Mouse (Mus musculus): ENCODE data around the gene Nmnat3. TPM values are rescaled to one million over a fixed set of nuclear protein-coding genes. Genes with fewer than 3 reads are reported as not detected.

The Nmnat3 gene
- total RNA-seq, 2 experiments from 2014 or later = 77.1 to 81.5 TPM

DNA sequence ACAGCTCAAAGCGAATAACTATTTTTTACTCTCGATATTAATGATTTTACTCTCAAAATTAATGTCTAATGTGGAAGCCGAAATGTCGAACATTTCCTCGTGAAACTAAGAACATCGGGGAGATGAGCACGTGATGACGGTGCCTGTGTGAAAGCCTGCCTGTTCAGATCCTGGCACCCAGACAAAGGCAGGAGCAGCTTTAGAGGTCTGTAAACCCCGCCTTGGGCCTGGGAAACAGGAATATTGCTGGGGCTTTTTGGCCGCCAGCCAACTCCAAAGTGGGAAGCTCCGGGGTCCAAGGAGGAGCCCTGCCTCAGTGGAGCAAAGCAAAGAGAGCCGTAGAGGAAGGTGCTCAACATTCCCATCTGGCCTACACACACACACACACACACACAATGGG is 120.5 kb downstream of the Nmnat3 start:
- no peak for ATAC-seq (replicated peaks; ENCODE audit: low FRiP score, poor library complexity, severe bottlenecking)

DNA sequence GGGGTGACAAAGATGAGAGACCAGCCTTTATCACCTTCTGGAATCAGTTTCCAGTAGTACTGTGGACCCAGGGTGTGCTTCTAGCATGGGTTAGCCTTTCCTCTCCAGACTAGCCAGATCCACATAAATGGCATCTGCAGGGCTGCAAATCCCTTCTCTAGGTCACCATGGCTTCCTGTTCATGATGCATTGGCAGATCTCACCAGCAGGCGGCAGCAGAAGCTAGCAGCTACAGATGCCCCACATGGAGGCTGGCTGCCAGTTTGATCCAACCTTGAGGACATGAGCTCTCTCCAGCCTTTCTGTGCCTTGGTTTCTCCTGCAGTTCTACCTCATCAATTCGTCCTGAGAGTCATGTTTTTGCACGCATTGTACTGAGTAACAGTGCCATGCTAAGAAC is 121.9 kb downstream of the Nmnat3 start:
- peak; percentile 67; the same call in 1 of the 2 replicates for ATAC-seq (replicated peaks; ENCODE audit: low FRiP score, poor library complexity, severe bottlenecking)

DNA sequence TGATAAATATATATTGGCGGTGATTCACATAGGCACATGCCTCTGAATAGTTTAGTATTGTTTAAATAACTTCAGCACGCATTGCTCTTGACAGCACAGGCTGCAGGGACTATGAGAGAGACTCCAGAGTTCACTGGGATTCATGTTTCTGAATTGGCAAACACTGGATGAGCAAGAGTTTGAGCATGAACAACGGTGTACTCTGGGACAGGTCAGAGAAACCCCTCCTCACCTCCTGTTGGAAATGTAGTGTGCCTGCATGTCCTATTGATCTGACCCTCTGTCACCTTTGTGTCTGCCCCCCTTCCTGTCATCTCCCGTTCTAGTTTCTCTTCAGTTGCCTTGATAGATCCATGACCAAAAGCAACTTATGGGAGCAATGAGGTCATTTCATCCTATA is 128.2 kb downstream of the Nmnat3 start:
- no peak for ATAC-seq (replicated peaks; ENCODE audit: low FRiP score, poor library complexity, severe bottlenecking)

DNA sequence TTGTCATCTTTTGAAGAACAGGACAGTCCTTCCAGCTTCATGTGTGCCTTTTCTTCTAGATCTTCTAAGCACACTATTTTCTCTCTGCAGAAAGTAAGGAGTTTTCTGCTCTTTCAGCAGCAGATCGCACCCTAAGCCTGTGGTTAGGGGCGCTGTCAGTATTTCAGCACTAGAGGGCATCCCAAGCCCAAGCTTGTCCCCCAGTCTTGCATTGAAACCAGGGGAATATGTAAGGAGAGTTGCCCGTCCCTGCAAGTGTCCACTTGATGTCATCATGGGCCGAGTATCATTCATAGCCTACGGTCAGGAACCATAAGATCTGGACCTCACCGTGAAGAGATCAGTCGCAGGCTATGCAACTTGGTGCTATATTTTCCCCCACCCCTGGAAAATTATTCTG is 130.7 kb downstream of the Nmnat3 start:
- no peak for ATAC-seq (replicated peaks; ENCODE audit: low FRiP score, poor library complexity, severe bottlenecking)

DNA sequence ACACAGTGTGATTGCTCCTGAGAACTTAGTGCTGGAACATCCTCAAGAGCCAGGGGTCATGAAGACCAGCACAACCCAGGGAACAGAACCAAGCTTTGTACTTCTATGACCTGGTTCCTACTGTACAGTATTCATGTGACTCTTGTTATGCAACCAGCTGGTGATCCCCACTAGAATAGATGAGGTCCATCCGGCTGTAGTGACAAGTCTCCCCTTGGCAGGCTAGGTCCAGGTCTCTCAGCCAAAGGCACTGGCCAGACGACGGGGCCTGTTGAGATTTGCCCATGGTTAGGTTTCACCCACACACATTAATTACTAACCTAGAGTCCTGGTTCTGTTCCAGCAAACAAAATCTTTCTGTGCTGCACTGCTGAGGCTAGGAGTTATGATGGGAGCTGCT is 131.1 kb downstream of the Nmnat3 start:
- no peak for ATAC-seq (replicated peaks; ENCODE audit: low FRiP score, poor library complexity, severe bottlenecking)

DNA sequence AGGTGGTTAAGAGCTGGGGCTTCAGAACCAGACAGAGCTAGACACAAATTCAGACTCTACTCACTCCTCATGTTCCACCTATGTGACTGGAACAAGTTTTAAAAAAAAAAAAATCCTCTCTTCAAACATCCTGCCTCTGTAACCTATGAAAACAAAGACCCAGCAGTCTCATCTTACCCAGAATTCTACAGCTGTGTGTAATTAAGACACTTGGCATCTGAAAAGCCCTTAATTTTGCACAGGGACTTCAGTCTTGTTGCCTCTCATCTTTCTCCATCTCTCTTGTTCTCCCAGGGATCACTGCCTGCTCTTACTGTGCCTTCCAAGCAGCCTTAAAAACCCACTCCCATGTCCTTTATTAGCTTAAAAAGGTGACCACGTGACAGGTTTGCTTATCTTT is 133.4 kb downstream of the Nmnat3 start:
- ATAC-seq (replicated peaks; ENCODE audit: low FRiP score, poor library complexity, severe bottlenecking) = no peak

DNA sequence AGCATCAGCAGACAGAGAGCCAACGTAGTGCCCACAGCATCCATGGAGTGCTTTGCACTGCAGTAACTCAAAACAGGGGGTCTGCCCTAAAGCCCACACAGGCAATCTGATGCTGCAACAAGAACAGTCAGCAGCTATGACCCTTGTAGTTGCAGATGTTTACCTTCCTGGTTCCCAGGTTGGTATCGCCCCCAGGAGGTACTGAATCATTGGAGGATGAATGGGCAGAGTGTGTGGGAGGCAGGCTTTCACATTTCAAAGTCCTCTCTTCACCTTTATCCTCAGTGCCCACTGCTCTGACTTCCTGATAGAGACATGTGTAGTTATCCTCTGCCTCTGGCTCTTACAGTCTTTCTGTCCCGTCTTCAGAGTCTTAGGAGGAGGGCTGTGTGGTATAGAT is 134.7 kb downstream of the Nmnat3 start:
- ATAC-seq (replicated peaks; ENCODE audit: low FRiP score, poor library complexity, severe bottlenecking) = no peak

DNA sequence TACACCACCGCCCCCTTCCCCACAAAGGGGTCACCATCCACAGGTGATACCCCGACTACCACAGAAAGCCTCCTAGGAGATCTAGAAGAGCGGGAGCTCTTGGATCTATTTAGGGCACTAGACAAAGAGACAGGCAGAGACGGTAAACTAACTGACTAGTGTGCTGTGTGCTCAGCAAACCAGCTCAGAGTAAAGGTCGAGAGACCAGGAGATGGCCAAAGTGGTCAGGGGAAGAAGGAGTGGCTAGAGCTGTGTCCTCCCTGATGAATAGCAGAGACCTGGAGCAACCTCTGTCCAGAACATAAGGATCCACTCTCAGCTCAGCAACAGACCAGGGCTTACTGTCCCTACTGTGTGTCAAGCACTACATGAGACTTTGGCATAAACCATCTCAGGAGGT is 135.4 kb downstream of the Nmnat3 start, which contains the start of gene Rbp1:
Gene Rbp1, plus strand, starts transcription at position 306 of the 400 bp plus-strand sequence.
- ATAC-seq (replicated peaks; ENCODE audit: low FRiP score, poor library complexity, severe bottlenecking) = no peak

DNA sequence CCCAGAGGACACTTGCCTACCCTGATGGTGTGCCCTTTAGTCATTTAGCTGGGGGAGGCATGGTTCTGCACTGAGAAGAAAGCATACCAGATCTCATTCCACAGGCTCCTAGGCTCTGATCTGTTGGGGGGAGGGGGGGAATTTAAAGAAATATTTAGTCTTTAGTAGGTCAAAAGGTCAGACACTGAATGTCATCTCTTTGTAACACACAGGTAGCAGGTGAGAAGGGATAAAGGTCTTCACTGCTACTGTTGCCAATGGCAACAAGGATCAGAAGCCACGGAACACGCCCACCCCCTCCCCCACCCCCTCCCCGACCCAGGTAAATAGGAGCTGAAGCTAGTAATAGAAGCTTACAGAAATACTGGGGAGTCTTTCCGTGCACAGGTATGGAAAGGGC is 136.5 kb downstream of the Nmnat3 start:
- no peak for ATAC-seq (replicated peaks; ENCODE audit: low FRiP score, poor library complexity, severe bottlenecking)

DNA sequence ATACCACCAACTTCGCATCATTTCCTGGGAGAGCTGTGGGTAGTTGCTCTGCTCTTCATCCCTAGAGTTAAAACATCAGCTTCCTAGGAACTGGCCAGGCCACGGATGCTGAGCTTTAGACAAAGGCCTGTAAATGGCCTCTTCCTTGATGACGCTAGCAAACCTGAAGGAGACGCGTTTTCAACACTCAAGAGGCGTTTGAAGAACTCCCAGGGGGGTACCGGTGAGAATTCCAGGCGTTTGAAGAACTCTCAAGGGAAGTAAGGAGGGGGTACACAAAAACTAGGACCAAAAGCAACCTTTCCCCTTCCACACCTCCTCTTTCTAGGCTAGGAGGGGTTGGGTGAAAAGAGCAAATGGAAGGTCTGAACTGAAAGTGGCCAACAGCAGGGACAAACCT is 137.1 kb downstream of the Nmnat3 start:
- ATAC-seq (replicated peaks; ENCODE audit: low FRiP score, poor library complexity, severe bottlenecking) = no peak

DNA sequence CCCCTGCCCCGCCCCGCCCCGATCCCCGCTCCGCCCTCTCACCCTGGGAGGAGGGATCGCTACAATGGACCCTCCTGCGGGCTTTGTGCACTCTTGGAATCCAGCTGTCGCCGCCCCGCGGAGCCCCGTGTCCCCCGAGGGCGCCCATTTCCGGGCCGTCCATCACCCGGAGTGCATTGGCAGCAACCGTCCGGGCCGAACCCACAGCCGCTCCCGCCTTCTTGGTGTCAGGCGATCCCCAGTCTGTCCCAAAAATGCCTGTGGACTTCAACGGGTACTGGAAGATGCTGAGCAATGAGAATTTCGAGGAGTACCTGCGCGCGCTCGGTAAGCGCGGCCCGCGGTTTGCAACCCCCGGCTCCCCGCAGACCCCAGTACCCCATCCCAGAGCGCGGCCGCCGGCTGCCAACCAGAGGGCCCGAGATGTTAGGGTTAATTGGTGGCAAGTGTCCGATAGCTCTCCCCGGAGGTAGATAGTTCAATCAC is 137.5 kb downstream of the Nmnat3 start:
- ATAC-seq (replicated peaks; ENCODE audit: low FRiP score, poor library complexity, severe bottlenecking) = no peak

DNA sequence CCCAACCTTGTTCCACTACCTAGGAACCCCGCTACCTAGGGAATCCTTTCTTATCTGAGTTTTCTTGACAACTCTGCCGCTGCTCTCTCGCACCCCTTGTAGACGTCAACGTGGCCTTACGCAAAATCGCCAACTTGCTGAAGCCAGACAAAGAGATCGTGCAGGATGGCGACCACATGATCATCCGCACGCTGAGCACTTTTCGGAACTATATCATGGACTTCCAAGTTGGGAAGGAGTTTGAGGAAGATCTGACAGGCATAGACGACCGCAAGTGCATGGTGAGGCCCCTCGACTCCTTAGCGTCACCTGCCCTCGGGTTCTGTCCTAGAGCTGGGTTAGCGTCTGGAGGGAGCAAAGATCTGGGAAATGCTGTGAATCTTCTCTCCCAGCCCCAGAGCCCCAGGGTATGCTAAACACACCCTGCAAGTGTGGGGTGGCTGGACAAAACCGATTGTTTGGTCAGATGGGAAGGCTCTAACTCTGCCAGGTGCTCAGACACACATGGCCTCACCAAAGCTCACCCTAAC is 138.2 kb downstream of the Nmnat3 start:
- no peak for ATAC-seq (replicated peaks; ENCODE audit: low FRiP score, poor library complexity, severe bottlenecking)

DNA sequence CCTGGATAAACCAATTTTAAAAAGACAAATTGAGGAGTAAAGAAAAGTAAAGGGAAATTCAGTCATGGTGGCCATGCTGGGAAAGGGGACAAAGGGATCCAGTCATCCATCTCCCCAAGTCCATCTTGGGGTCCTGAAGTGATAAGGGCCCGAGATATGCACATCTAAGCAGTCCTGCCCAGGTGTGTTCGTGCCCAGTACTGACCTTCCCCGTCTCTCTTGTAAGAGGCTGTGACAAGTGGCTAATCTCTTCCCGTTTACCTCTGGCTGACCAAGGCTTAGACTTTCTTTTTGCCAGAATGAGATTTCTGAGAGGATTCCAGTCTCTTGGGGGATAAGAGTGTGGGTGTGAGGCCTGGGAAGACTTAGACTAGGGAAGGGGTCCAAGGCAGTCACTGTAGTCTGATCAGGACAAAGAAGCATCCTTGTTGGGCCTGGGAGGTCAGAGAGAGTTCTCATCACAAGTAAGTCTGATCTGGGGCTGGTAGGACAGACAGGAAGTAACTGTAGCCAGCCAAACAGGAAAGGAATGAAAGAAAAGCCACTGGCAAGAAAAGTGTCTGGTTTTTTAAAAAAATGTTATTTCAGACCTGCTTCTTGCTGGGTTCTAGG is 140.8 kb downstream of the Nmnat3 start:
- ATAC-seq (replicated peaks; ENCODE audit: low FRiP score, poor library complexity, severe bottlenecking) = no peak

DNA sequence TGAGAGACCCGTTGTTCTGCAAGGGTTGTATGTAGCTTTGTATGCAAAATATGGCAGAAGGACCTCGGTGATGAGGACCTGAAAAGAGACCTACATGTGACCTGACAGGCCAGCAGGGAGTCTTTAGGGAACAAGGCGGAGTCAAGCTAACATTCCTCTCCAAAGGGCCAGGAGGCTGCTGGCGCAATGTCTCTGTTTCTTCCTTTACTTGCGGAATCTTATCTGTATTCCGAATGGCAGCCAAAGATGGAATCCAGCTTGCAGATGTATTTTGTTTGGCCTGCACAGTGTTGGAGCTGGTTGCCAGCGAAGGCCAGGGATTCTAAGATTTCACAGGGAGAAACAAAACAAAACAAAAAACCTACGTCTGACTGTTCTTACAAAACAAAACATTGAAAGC is 141.5 kb downstream of the Nmnat3 start:
- no peak for ATAC-seq (replicated peaks; ENCODE audit: low FRiP score, poor library complexity, severe bottlenecking)

DNA sequence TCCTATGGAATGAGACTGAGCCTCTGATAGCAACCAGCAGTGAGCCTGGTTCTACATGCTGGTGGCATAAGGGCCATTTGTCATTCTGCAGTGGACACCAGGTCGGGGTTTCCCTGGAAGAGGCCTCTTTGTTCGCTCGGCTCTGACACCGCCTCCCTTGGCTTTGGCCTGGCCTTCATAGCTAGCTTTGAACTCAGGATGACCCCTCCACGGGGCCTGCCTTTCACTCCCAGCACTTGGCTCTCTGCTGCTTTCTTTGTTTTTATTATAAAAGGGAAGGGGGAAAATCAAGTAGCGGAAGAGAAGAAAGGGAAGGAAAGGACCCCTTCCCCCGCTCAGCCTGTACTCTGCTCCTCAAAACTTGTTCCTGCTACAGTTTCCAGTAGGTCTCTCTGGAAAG is 142.6 kb downstream of the Nmnat3 start:
- no peak for ATAC-seq (replicated peaks; ENCODE audit: low FRiP score, poor library complexity, severe bottlenecking)

DNA sequence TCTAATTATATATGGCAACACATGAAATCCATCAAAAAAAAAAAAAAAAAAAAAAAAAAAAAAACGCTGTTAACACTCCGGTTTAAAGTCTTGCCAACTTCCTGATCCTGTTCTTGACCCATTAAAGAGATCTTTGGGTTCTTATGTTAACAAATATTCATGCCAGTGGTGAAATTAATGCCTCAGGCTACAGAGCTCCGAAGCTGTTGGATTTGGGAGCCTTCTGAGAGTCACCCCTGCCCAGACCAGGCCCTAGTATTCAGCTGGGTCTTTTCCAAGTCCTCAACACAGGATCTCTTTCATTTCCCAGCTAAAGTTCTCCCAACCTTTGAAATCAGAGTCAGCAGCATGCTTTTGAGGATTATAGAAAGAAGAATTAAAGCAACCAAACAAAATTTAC is 143.3 kb downstream of the Nmnat3 start:
- no peak for ATAC-seq (replicated peaks; ENCODE audit: low FRiP score, poor library complexity, severe bottlenecking)

DNA sequence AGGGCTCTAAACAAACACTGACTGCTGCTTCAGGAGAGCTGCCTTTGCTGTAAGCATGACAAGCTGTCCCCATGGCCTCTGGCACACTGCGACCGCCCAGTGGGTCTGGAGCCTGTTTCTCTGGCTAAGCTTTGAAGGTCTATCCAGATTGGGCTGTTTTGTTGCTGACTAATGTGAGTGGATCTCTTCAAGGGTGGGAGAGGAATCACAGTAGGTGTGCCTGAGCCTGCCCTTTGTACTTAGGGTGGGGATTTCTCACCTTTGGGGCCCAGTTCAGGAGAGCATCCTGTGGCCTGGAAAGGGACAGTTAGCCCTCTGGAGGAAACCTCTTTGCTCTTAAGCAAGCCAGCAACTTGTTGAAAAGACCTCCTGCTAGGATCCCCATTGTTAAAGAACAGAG is 145.8 kb downstream of the Nmnat3 start:
- no peak for ATAC-seq (replicated peaks; ENCODE audit: low FRiP score, poor library complexity, severe bottlenecking)

DNA sequence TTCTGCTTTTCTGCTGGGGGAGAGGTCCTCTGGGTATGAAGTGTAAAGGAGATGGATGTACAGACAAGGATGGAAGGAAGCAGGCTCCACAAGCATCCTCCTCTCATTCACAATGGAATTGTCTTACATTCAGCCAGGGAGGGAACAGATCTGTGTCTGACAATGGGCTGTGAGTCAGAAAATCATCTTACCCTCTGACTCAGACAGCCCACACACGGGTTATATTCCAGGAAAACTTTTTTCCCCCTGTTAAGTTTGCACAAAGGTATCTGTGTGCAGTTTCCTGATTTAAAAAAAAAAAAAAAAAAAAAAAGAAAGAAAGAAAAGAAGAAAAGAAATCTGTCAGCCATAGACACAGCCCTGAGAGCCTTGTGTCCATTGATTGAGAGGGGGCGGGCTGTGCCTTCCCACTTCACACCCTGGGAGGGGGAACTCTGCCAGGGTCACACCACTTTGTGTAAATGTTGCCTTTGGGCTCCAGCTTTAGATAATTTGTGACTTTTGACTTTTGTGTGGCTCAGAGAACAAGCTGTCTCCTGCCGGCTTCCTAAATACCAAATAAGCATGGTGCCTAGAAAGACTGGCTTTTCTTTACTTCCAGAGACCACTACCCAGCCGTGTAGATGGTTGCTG is 146.8 kb downstream of the Nmnat3 start:
- no peak for ATAC-seq (replicated peaks; ENCODE audit: low FRiP score, poor library complexity, severe bottlenecking)

DNA sequence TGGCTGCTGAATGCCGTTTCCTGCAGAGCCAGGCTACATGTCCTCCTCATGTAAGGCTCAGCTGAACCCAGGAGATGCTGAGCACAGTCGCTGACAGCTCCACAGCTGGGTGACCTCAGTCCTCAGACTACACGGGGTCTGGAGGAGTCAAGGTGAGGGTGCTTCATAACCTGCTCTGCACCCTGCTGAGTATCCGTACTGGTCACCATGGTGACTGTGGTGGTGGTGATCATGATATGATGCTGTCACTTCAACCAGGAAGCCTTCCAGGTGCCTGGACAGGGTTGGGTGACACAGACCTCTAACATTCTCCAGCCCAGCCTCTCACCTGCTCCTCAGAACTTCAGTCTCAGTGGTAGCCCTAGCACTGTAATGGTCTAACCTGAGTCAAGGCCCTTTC is 150.6 kb downstream of the Nmnat3 start:
- no peak for ATAC-seq (replicated peaks; ENCODE audit: low FRiP score, poor library complexity, severe bottlenecking)

DNA sequence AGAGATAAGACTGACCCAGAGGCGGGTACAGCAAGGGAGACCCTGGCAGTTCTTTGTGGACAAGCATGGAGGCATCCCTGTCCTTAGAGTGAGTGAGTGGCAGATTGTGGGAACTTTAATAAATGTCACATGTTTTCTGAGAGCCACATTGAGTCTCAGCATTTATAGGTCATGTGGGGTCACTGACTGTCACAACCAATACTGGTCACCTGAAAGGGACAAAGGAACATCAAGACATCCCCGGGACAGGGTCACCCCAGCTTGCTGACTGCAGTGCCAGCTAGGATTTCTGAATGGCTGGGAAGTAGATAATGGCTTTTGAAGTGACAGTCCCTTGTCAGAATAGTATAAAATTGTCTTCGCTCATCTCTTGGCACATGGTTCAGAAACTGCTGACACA is 151.9 kb downstream of the Nmnat3 start:
- no peak for ATAC-seq (replicated peaks; ENCODE audit: low FRiP score, poor library complexity, severe bottlenecking)

DNA sequence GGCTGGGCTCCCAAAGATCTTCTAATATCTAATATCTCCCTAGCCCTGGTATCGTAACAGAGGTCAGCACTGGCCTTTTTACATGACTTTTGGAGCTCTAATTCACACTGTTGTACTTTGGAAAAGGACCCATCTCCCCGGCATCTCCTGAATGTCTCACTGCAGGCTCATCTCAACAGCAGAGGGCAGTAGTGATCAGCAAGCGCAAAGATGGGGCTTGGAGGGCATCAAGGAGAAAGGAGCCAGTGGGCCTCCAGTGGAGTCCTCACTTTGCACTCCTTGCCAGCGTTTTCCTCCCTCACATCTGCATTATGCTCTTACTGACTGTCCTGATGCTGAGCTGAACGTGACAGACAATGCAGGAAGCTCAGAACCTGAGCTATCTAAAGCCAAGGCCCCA is 155.4 kb downstream of the Nmnat3 start:
- ATAC-seq (replicated peaks; ENCODE audit: low FRiP score, poor library complexity, severe bottlenecking) = no peak

All from erythroid progenitor cell, adult 5-6 weeks (primary cell).